In genomic region chr8:13493011-13493410, GRCm38 (mm10) we compare ENCODE assay signal across 8 mouse cellular contexts. TPM values are rescaled to one million over a fixed set of nuclear protein-coding genes. Genes with fewer than 3 reads are reported as not detected.
A peak's percentile ranks its signal among the peaks of the same experiment; 100 is the strongest.
DNase-seq lines count a peak whose midpoint lies in the region; ATAC-seq and TF ChIP-seq lines count a peak whose summit lies in the region.

No protein-coding gene starts in this region.

- DNase-seq in limb, embryonic 10.5 days (ENCODE audit: low spot score) = no peak
- DNase-seq in forebrain, embryonic 14.5 days (ENCODE audit: low spot score) = peak; percentile 19
- DNase-seq in heart, postnatal 36 days = peak; percentile 71 to 79
- DNase-seq in kidney, postnatal 36 days = peak; percentile 71 to 72
- DNase-seq in layer of hippocampus, postnatal 14 days (ENCODE audit: low spot score in 2 of 2) = no peak
- no peak for DNase-seq in frontal cortex, postnatal 25 days (ENCODE audit: low spot score in 2 of 2)

- no peak for ATAC-seq in limb, embryonic 12.5 days (ENCODE audit: insufficient number of reproducible peaks, insufficient read depth, low FRiP score, low TSS enrichment, low read depth)
- peak; percentile 32 for ATAC-seq in forebrain, embryonic 14.5 days

- WGBS in limb, embryonic 12.5 days = 54% methylated on average over 11 of the region's 11 CpGs
- 68% methylated on average over 11 of the region's 11 CpGs for WGBS in limb, embryonic 10.5 days
- WGBS in forebrain, embryonic 14.5 days = 52% methylated on average over 11 of the region's 11 CpGs
- 29% methylated on average over 11 of the region's 11 CpGs for WGBS in small intestine, adult 2 months

- H3K4me2 ChIP-seq in limb, embryonic 12.5 days = peak overlapping the region; percentile 80; the same call in 1 of the 2 replicates
- H3K4me2 ChIP-seq in forebrain, embryonic 14.5 days (ENCODE audit: low read length) = peak overlapping the region; percentile 75; the same call in 1 of the 2 replicates

- H3K9ac ChIP-seq in limb, embryonic 12.5 days (replicated peaks) = no peak overlapping the region
- H3K9ac ChIP-seq in forebrain, embryonic 14.5 days (ENCODE audit: low read length) = no peak overlapping the region

- H3K27ac ChIP-seq in limb, embryonic 12.5 days = no peak overlapping the region
- H3K27ac ChIP-seq in limb, embryonic 10.5 days = no peak overlapping the region
- H3K27ac ChIP-seq in forebrain, embryonic 14.5 days (ENCODE audit: low read depth, low read length) = no peak overlapping the region
- no peak overlapping the region for H3K27ac ChIP-seq in small intestine, adult 2 months (ENCODE audit: insufficient read depth, low read depth, low read length)

- peaks cover 22% of the 10 kb centered on the region for H3K4me1 ChIP-seq in limb, embryonic 12.5 days (replicated peaks)
- peaks cover 15% of the 10 kb centered on the region for H3K4me1 ChIP-seq in limb, embryonic 10.5 days
- H3K4me1 ChIP-seq in forebrain, embryonic 14.5 days (ENCODE audit: control insufficient read depth, insufficient read depth, low read length) = peaks cover 9% of the 10 kb centered on the region
- H3K4me1 ChIP-seq in small intestine, adult 2 months (ENCODE audit: control insufficient read depth, insufficient read depth, insufficient read length, low read length) = peaks cover 15% of the 10 kb centered on the region

- no peak for TF ChIP-seq CTCF in small intestine, adult 2 months (IDR thresholded peaks at IDR 0.05; ENCODE audit: extremely low read depth, insufficient read length, insufficient replicate concordance, low read depth, low read length)

- H3K27me3 ChIP-seq in limb, embryonic 12.5 days = peaks cover 63% of the 10 kb centered on the region
- peaks cover 64% of the 10 kb centered on the region for H3K27me3 ChIP-seq in limb, embryonic 10.5 days (ENCODE audit: low read depth, poor library complexity, severe bottlenecking)
- peaks cover 22% of the 10 kb centered on the region for H3K27me3 ChIP-seq in forebrain, embryonic 14.5 days (replicated peaks; ENCODE audit: control insufficient read depth, insufficient read depth, low read length)
- no peaks in the 10 kb centered on the region for H3K27me3 ChIP-seq in small intestine, adult 2 months (ENCODE audit: control insufficient read depth, insufficient read depth, low read length)

- H3K4me3 ChIP-seq in limb, embryonic 12.5 days (replicated peaks) = no peak overlapping the region
- H3K4me3 ChIP-seq in limb, embryonic 10.5 days = no peak overlapping the region
- 0 out of 2 replicates have a peak overlapping the region, but pooled peaks have one; percentile 50 for H3K4me3 ChIP-seq in forebrain, embryonic 14.5 days (ENCODE audit: low read depth, low read length)
- H3K4me3 ChIP-seq in small intestine, adult 2 months (ENCODE audit: low read depth, low read length) = peak overlapping the region; percentile 98

- intact Hi-C loops in heart, postnatal 36 days (cut with DNase I) = loop anchor here (1.0 to 5.0 kb wide), 3 partner anchors 37 to 189 kb away; no protein-coding TSS in a partner anchor

- H3K9me3 ChIP-seq in limb, embryonic 12.5 days = no peaks in the 10 kb centered on the region
- no peaks in the 10 kb centered on the region for H3K9me3 ChIP-seq in limb, embryonic 10.5 days (replicated peaks)
- no peaks in the 10 kb centered on the region for H3K9me3 ChIP-seq in forebrain, embryonic 14.5 days (replicated peaks; ENCODE audit: control insufficient read depth, low read length)

- no peak for TF ChIP-seq POLR2A in small intestine, adult 2 months (IDR thresholded peaks at IDR 0.05; ENCODE audit: low read depth, low read length)

- H3K36me3 ChIP-seq in limb, embryonic 12.5 days = no peaks in the 10 kb centered on the region
- H3K36me3 ChIP-seq in limb, embryonic 10.5 days = no peaks in the 10 kb centered on the region
- H3K36me3 ChIP-seq in forebrain, embryonic 14.5 days (ENCODE audit: control insufficient read depth, insufficient read depth, low read length) = no peaks in the 10 kb centered on the region
- H3K36me3 ChIP-seq in small intestine, adult 2 months (ENCODE audit: control insufficient read depth, insufficient read depth, low read length) = no peaks in the 10 kb centered on the region

RNA-seq across cellular contexts. Expression of gene Gas6, which starts 1.3 kb away (rescaled TPM):
- 7.9 and 10.3 TPM in 2 replicates for polyA plus RNA-seq in limb, embryonic 12.5 days (2016; fragmentation: Nextera tagmentation; extraction: Ambion mirVana)
- polyA plus RNA-seq in limb, embryonic 10.5 days (2016; fragmentation: Nextera tagmentation; extraction: Ambion mirVana) = 3.4 and 4.3 TPM in 2 replicates
- 9.7 and 12.5 TPM in 2 replicates for polyA plus RNA-seq in forebrain, embryonic 14.5 days (2014; fragmentation: Nextera tagmentation; extraction: Ambion mirVana)
- total RNA-seq in heart, postnatal 36 days (2021) = 100 to 1,000 TPM; 117 to 135 TPM
- polyA plus RNA-seq in small intestine, adult 2 months (2012; rRNA removed) = 42.6 and 58.3 TPM in 2 replicates
- 100 to 1,000 TPM; 104 to 115 TPM for total RNA-seq in layer of hippocampus, postnatal 14 days (2021)

RNA-seq across cellular contexts. Expression of gene Tmem255b, which starts 58.0 kb away (rescaled TPM):
- 0.18 and 0.24 TPM in 2 replicates for polyA plus RNA-seq in limb, embryonic 12.5 days (2016; fragmentation: Nextera tagmentation; extraction: Ambion mirVana)
- polyA plus RNA-seq in limb, embryonic 10.5 days (2016; fragmentation: Nextera tagmentation; extraction: Ambion mirVana) = 0.29 and 0.40 TPM in 2 replicates
- polyA plus RNA-seq in forebrain, embryonic 14.5 days (2014; fragmentation: Nextera tagmentation; extraction: Ambion mirVana) = not detected in 2 replicates
- 1 to 10 TPM; 6.3 to 6.7 TPM for total RNA-seq in heart, postnatal 36 days (2021)
- polyA plus RNA-seq in small intestine, adult 2 months (2012; rRNA removed) = 7.3 and 11.0 TPM in 2 replicates
- total RNA-seq in layer of hippocampus, postnatal 14 days (2021) = 1 to 10 TPM; 7.3 to 8.4 TPM

Comparison
In these comparisons a context has a peak if more than half of its experiments do, and no peak if none do; other contexts are left out.
1. H3K4me3 ChIP-seq: peak in forebrain, embryonic 14.5 days (single experiment) and small intestine, adult 2 months (single experiment); none in limb, embryonic 12.5 days (single experiment) and limb, embryonic 10.5 days (single experiment).
2. DNase-seq: peak in forebrain, embryonic 14.5 days (single experiment), heart, postnatal 36 days (2 of 2) and kidney, postnatal 36 days (2 of 2); none in limb, embryonic 10.5 days (single experiment), layer of hippocampus, postnatal 14 days (0 of 2) and frontal cortex, postnatal 25 days (0 of 2).